Mouse (Mus musculus): ENCODE results near the gene Ythdf1.

The Ythdf1 gene

DNA sequence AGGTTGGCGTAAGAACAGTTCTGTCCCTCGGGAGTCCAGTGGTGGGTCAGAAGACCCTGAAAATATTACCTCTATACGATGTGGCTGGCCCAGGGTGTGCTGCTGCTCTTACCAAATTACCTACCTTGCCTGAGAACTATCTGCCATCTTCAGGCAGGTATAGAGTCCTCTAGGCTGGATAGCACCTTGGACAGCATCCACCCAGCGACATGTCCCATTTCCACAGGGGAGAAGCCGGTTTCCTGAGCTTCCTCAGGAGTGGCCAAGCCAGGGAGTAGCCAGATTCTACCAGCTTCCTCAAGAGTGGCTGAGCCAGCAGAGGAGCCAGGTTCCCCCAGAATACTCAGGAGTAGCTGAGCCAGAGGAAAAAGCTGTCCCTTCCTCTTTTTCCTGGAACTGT is 35.5 kb downstream of the Ythdf1 start:
- DNase-seq (ENCODE audit: extremely low read depth, low read depth, low spot score), result no peak

DNA sequence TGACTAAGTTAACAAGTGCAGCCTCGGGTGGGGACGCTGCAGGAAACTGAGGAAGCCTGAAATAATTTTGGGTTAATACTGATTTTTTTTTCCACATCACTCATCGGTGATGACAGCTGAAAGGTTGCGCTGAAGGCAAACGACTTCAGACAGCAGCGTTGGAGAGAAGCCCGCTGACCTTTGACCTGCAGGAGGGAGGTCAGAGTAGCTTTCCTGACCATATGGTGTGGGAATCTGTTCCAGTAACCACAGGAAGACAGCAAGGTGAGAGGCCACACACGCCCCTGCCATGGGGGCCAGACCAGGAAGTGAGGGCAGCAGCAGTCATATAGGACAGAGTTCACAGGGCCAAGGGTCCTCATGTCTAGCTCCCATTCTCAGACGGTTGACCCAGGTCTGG is 39.5 kb downstream of the Ythdf1 start:
- no peak for DNase-seq (ENCODE audit: extremely low read depth, low read depth, low spot score)

DNA sequence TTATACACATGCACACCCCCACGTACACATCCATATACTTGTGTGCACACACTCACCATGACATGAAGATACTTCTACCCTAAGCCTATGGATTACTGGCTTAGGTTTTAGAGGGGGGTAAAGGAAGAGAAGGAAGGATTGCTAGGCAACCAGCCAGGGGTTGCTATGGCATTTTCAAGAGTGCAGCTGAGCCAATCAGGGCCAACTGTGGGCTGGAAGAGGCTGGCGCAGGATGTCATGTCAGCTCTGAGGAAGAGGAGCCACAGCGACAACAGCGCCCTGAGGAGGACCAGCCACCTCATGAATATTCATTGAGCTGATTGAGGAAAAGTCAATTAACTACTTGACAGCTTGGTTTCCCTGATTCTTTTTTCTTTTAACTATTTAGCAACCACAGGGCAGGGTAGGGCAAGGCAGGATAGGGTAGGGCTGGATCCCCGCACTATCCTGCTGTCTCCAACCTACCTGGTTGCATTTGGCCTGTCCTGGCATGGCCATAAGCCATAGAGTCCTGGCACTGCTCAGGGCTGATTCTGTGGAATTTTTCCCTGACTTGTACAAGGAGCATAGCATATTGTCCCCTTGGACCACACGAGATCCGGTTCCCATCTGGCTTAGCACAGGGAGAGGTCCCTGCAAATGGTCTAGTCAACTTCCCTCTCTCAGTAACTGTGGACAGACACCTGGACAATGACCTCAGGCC is 41.2 kb downstream of the Ythdf1 start:
- DNase-seq (ENCODE audit: extremely low read depth, low read depth, low spot score), result no peak

DNA sequence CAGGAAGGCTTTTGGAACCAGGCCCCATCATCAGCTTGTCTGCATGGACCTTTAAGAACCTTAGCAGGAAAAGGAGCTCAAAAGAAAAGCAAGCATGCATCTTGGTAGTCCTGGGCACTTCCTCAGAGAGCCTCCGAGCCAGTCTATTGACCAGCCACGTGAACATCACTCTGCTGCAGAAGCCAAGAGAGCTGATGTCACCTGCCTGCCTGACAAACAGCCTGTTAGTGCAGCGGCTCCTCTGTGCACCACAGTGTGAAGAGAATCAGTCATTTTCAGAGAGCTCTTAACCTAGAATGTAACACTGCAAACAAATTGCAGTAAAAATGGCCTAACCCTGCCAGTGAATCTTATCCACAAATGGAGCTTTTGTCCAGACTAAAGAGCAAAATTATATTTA is 50.7 kb downstream of the Ythdf1 start:
- no peak for DNase-seq (ENCODE audit: extremely low read depth, low read depth, low spot score)

- DNase-seq (ENCODE audit: extremely low read depth, low read depth, low spot score), result no peak
Observed at GRCm38 (mm10) chr2:180861561-180861960, 59.2 kb downstream of the Ythdf1 start.

- no peak for DNase-seq (ENCODE audit: extremely low read depth, low read depth, low spot score)
Observed at GRCm38 (mm10) chr2:180857121-180857520, 63.6 kb downstream of the Ythdf1 start.

DNA sequence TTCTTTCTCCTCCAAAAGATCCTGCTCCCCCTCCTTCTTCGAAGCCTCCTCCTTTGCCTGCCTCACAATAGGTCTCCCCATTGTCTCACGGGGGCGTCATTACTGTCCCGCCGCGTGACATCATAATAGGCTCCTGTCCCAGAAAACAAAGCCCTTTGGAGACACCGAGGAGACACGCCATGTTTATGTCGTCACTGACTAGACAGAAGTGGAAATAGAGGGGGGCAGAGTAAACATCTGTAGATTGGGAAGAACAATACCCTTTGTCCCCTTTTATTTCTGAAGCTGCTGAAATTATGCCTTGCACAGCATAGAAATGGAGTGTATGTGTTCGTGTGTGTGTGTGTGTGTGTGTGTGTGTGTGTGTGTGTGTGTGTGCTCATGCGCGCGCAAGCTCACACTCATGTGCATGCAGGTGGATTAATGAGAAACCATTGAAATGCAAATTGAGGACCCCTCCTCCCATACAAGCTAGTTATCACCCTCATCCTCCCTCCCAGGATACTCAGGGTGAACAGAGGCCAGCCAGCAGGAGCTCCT is 65.7 kb downstream of the Ythdf1 start:
- DNase-seq (ENCODE audit: extremely low read depth, low read depth, low spot score), result no peak
